Mouse (Mus musculus) hindbrain, embryonic 13.5 days (tissue): Measurements from ENCODE around the gene H2afv. TPM values are rescaled to one million over a fixed set of nuclear protein-coding genes. Genes with fewer than 3 reads are reported as not detected.

Experiments
- ATAC-seq: fragments of 200-750 bp; cut with Nextera tagmentation; 2 replicates; pipeline ENCODE4 v1.8.0; 2017; ENCODE audit warnings: moderate TSS enrichment; ENCODE audit not compliant: low FRiP score
- H3K27ac ChIP-seq: fragments of 300-500 bp; sonication (generic); 2 replicates; pipeline ENCODE4 v1.5.1; 2015; ENCODE audit warnings: inconsistent platforms, mild to moderate bottlenecking, moderate library complexity
- H3K27me3 ChIP-seq: fragments of 300-500 bp; sonication (generic); 2 replicates; pipeline ENCODE4 v1.6.1; 2015; ENCODE audit warnings: mild to moderate bottlenecking, inconsistent platforms
- H3K36me3 ChIP-seq: fragments of 300-500 bp; sonication (generic); 2 replicates; pipeline ENCODE4 v1.6.1; 2015; ENCODE audit warnings: mild to moderate bottlenecking, inconsistent platforms
- H3K4me1 ChIP-seq: fragments of 300-500 bp; sonication (generic); replicated peaks from 2 replicates; pipeline ENCODE4 v1.6.1; 2015; ENCODE audit warnings: inconsistent platforms
- H3K4me2 ChIP-seq: fragments of 300-500 bp; sonication (generic); 2 replicates; pipeline ENCODE4 v1.6.1; 2015; ENCODE audit warnings: inconsistent platforms, mild to moderate bottlenecking, moderate library complexity
- H3K4me3 ChIP-seq: fragments of 300-500 bp; sonication (generic); 2 replicates; pipeline ENCODE4 v1.5.1; 2015; ENCODE audit warnings: mild to moderate bottlenecking, inconsistent platforms
- H3K9ac ChIP-seq: fragments of 300-500 bp; sonication (generic); 2 replicates; pipeline ENCODE4 v1.6.1; 2015; ENCODE audit warnings: mild to moderate bottlenecking, inconsistent platforms
- H3K9me3 ChIP-seq: fragments of 300-500 bp; sonication (generic); 2 replicates; pipeline ENCODE4 v1.6.1; 2016; ENCODE audit warnings: inconsistent platforms
- WGBS: fragments of 180-500 bp; shearing (Covaris S2); methylation state at CpG from one replicate; pipeline ENCODE4 v1.1.7; 2015; 5-methylcytosine and 5-hydroxymethylcytosine counted together
- polyA plus RNA-seq: library from polyadenylated mRNA; unstranded; fragments of >200 nt; fragmentation: Nextera tagmentation; extraction: Ambion mirVana; gene quantifications from 2 replicates; pipeline ENCODE4 v1.2.1, GENCODE M21; 2015

The H2afv gene
- 381 and 387 TPM in 2 replicates for polyA plus RNA-seq

DNA sequence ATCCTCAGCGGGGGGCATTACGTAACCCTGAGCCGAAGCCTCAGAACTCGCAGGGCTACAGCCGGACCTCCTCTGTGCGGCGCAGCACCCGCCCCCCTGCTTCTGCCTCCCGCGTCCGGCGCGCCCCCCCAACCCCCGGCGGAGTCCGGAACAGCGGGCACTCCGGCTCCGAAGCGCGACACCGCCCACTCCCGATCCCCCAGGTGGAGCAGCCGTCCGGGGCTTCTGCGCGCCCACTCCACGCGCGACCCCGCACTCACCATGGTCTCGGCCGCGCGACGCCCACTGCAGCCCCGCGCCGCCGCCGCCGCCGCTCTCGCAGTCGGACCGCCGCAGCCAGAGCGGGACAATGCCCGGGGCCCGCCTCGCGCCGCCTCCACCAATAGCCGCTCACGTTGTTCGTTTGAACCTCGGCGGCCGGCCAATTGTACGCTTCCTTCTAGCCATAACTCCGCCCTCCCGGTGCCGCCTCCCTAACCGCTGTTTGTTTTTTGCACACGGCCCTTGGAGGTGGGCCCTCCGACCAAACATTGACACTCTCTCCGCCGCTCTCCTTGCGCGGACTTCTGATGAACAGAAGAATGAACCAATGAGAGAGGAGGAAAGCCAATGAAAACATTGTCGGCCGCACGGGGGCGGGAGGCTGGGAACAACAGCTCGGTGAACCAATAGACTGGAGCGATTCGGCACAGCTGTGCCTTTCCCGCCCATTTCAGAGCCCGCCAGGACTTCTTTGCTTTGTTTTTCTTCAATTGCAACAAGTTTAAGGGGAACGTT, at the start of gene H2afv:
H2afv (minus strand) TSS at position 367 of the 777 bp plus-strand sequence.
- Histone ChIP-seq H3K36me3 (0 out of 2 replicates have a peak, but pooled peaks cover 3% of the 10 kb centered on the region), H3K9ac (peak within 1 kb of the TSS; percentile 89), H3K4me2 (peak within 1 kb of the TSS; percentile 62), H3K27me3 (no peaks in the 10 kb centered on the region), H3K27ac (peak within 1 kb of the TSS; percentile 97), H3K4me1 (peaks cover 11% of the 10 kb centered on the region), H3K9me3 (no peaks in the 10 kb centered on the region), H3K4me3 (peak within 1 kb of the TSS; percentile 75)
- whole genome bisulfite sequencing, result under 1% methylated on average over 77 of the region's 80 CpGs
- peak; percentile 100 for ATAC-seq

DNA sequence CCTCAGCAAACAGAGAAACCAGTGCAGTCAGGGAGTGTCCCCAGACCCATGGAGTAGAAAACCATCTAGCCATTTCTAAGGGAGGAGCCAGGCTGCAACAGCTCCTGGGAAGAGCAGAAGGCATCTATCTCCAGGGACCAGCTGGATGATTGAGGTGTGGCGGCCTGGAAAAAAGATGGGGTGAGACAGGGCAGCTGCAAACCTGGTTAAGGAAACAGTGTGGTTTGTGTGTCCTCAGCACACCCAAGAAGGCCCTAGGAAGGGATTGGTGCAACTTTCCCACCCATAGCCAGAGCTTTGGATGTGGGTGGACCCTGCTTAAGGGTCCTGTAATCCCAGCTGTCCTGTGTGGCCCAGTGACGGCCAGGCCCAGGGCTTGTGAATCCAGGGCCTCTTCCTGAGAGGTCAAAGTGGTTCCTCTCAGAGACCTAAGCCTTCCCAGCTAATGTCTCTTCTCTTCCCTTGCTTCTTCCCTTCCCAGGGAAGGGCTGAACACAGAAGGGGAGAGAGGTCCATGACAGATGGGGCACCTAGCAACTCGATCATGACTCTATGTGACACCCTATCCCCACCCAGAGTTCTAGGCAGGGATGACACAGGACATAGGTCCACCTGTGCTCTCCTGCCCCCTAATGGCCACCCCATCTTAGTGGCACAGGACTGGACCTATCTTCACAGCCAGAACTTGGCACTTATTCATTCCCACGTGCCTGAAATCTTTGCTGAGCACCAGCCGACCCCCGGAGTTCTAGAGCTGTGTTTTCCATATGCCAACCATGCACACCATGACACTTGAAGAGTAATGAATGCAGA, 45.7 kb upstream of the H2afv start:
- Histone ChIP-seq H3K4me1 (no peaks in the 10 kb centered on the region), H3K9ac (no peak overlapping the region), H3K4me2 (no peak overlapping the region), H3K27ac (0 out of 2 replicates have a peak overlapping the region, but pooled peaks have one; percentile 8), H3K27me3 (no peaks in the 10 kb centered on the region), H3K9me3 (no peaks in the 10 kb centered on the region), H3K4me3 (no peak overlapping the region), H3K36me3 (no peaks in the 10 kb centered on the region)
- 59% methylated on average over 6 of the region's 6 CpGs for WGBS
- ATAC-seq, result no peak

DNA sequence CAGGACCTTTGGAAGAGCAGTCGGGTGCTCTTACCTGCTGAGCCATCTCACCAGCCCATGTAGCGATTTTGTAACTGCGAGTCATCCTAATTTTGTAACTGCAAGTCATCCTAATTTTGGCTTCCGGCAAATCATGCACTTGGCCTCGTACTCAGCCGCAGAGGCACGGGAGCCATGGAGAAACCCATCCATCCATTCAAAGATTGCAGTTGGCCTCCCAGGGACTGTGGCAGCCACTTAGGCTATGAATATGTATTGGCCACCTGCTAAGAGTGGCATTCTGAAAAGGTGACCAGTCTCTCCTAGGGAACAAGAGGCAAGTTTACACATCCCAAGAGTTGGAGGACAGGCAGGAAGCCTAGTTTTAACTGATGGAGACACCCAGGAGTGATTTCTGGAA, 45.0 kb upstream of the H2afv start:
- Histone ChIP-seq H3K36me3 (no peaks in the 10 kb centered on the region), H3K9me3 (no peaks in the 10 kb centered on the region), H3K9ac (no peak overlapping the region), H3K4me1 (no peaks in the 10 kb centered on the region), H3K27me3 (no peaks in the 10 kb centered on the region), H3K4me3 (no peak overlapping the region), H3K27ac (0 out of 2 replicates have a peak overlapping the region, but pooled peaks have one; percentile 8), H3K4me2 (no peak overlapping the region)
- WGBS, result 61% methylated on average over 7 of the region's 7 CpGs
- no peak for ATAC-seq

DNA sequence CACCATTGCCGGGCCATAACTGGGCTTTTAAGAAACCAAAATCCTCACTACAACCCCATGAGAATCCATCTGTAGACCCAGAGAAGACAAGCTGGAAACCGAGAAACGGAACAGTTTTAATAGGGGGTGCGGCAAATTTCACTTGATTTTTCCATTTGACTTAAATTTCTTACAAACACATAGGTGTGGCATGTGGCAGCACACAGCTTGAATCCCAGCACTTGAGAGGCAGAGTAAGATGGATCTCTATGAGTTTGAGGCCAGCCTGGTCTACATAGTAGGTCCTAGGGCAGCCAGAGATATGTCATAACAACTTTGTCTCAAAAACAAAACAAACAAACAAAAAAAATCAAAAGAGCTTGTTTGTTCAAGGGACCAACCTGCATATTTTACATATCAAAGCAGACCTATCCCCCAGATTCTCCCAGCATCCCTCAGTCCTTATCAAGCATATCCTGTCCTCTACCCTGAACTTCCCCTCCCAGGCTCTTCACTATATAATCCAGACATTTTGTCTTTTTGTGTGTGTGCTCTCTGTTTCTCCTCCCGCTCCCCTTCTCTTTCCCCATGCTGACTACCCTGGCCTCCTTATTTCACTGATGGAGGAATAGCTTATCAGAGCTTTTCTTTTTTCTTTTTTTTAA, 43.9 kb upstream of the H2afv start:
- no peaks in the 10 kb centered on the region for H3K4me1 ChIP-seq
- no peak for ATAC-seq
- 96% methylated on average over 5 of the region's 5 CpGs for WGBS

DNA sequence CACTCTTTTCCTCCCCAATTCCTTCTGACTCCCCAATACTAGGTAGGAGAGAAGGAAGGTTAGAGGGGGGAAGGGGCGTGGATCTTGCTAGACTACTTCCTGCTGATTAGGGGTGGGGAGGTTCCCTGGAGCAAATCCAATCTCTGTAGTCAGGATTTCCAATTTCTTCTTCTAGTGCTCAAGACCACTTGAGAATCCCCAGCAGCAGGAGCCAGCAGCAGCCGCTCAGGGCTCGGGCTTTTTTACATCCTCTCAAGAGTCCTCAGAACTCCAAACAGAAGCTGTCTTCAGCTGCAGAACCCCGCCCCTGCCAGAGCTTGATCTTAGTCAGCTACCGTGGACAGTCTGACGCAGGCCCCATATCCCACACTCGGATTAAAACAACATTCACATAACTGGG, 43.3 kb upstream of the H2afv start:
- ATAC-seq, result no peak
- H3K27ac ChIP-seq, result no peak overlapping the region
- no peaks in the 10 kb centered on the region for H3K4me1 ChIP-seq
- no peak overlapping the region for H3K9ac ChIP-seq
- WGBS, result 75% methylated on average over 7 of the region's 7 CpGs
- H3K9me3 ChIP-seq, result no peaks in the 10 kb centered on the region
- no peak overlapping the region for H3K4me3 ChIP-seq
- H3K4me2 ChIP-seq, result no peak overlapping the region
- H3K27me3 ChIP-seq, result no peaks in the 10 kb centered on the region
- H3K36me3 ChIP-seq, result no peaks in the 10 kb centered on the region

More for the DNA sequence above, 43.9 kb upstream of the H2afv start:
- Histone ChIP-seq H3K9me3 (no peaks in the 10 kb centered on the region), H3K27ac (no peak overlapping the region), H3K27me3 (no peaks in the 10 kb centered on the region), H3K9ac (no peak overlapping the region), H3K4me2 (no peak overlapping the region), H3K36me3 (no peaks in the 10 kb centered on the region), H3K4me3 (no peak overlapping the region)

DNA sequence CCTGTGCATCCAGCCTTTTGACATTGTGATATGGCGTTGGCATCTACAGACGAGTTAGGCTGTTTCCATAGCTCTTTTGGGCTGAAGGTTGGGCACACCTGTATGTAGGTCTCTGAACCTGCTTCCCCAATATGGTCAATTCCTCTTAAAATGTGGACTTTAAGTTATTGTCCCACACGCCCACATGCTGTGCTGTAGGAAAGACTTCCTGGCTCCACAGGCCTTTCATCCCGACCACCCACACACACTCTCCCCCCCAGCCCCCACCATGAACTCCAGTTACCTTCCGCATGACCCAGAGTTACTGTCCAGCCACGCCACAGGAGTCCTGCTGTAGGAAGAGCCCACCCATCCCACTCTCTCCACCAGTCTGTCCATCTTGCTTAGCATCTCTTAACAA, 42.7 kb upstream of the H2afv start:
- 73% methylated on average over 6 of the region's 6 CpGs for WGBS
- H3K9me3 ChIP-seq, result no peaks in the 10 kb centered on the region
- no peaks in the 10 kb centered on the region for H3K27me3 ChIP-seq
- no peaks in the 10 kb centered on the region for H3K4me1 ChIP-seq
- no peak overlapping the region for H3K9ac ChIP-seq
- no peak overlapping the region for H3K4me2 ChIP-seq
- ATAC-seq, result no peak
- no peaks in the 10 kb centered on the region for H3K36me3 ChIP-seq
- H3K27ac ChIP-seq, result no peak overlapping the region
- no peak overlapping the region for H3K4me3 ChIP-seq

DNA sequence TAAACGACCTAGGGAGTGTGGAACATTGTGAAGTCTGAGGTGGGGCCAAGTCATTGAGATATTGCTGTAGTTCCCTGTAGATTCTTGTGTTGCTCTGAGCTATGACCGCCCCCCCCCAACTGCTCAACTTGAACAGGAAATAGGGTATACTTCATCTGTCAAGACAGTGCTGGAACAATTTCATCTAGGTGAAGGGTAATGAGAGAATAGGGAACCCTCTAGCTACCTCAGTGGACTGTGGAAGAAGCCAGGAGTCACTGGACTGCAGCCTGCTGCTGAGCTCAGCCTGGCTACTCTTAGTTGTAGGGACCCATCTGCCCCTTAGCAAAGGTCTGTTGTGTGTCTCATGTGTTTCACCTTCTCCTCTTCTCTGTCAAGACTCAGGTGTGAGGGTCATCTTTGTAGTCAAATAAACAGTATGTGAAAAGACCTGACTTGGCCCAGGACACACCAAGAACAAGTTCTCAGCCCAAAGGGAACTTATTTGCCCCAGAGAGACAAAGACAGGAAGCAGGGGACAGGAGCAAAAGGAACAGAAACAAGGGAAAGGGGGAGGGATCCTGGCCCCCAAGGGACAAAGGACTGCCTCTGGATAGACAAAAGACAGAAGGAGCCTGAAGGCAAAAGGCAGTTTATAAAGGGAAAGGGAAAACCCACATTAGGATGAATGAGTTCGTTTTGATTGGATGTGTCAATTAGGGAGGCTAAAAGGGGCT, 40.2 kb upstream of the H2afv start:
- no peaks in the 10 kb centered on the region for H3K36me3 ChIP-seq
- no peak overlapping the region for H3K27ac ChIP-seq
- H3K9me3 ChIP-seq, result no peaks in the 10 kb centered on the region
- H3K9ac ChIP-seq, result no peak overlapping the region
- 63% methylated on average over 3 of the region's 3 CpGs for WGBS
- H3K4me1 ChIP-seq, result no peaks in the 10 kb centered on the region
- H3K4me2 ChIP-seq, result no peak overlapping the region
- ATAC-seq, result no peak
- no peak overlapping the region for H3K4me3 ChIP-seq
- no peaks in the 10 kb centered on the region for H3K27me3 ChIP-seq

DNA sequence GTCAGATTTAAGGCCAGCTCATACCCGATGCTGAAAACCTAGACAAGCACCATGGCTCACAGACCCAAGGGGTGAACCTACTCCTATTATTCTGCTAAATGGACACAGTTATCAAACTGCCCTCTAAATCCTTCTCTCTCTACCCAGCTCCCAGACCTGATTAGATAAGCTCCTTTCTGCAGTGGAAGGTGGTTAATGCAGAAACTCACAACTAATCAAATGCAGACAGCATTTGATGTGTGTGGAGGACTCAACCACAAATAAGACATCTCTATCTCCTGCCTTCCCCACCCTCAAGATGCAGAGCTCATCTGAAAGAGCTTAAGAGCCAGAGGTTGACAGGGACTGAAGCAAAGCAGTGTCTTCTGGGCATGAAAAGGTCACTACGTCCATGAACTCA, 38.9 kb upstream of the H2afv start:
- 90% methylated on average over 2 of the region's 2 CpGs for WGBS
- no peaks in the 10 kb centered on the region for H3K36me3 ChIP-seq

DNA sequence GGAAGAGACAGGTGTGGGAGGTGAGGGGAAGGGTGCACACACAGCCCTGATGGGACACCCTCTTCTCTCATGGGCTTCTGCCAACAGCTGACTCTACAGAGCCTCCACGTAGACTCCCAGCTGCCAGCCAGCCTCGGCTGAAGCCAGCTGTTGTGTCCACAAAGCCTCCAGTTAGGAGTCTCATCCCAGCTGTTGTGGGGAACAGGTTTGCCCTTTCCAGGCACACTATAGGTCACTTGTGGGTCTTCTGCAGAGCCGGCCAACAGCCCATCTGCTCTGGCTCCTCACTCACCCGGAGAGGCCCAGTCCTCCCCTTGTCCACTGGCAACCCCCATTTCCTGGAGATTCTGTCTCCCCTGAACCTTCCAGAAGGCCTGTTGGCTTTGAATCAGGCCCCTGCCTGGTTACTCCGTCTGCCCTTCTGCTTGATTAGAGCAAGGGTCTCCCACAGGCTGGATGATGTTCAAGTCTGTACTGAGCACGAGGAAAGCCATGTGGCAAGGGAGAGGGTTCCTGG, 37.5 kb upstream of the H2afv start:
- H3K27me3 ChIP-seq, result no peaks in the 10 kb centered on the region
- no peak for ATAC-seq
- 68% methylated on average over 6 of the region's 6 CpGs for WGBS

More for the DNA sequence above, 38.9 kb upstream of the H2afv start:
- Histone ChIP-seq H3K27ac (no peak overlapping the region), H3K4me3 (no peak overlapping the region), H3K9me3 (no peaks in the 10 kb centered on the region), H3K27me3 (no peaks in the 10 kb centered on the region), H3K9ac (no peak overlapping the region), H3K4me1 (no peaks in the 10 kb centered on the region), H3K4me2 (no peak overlapping the region)
- no peak for ATAC-seq

DNA sequence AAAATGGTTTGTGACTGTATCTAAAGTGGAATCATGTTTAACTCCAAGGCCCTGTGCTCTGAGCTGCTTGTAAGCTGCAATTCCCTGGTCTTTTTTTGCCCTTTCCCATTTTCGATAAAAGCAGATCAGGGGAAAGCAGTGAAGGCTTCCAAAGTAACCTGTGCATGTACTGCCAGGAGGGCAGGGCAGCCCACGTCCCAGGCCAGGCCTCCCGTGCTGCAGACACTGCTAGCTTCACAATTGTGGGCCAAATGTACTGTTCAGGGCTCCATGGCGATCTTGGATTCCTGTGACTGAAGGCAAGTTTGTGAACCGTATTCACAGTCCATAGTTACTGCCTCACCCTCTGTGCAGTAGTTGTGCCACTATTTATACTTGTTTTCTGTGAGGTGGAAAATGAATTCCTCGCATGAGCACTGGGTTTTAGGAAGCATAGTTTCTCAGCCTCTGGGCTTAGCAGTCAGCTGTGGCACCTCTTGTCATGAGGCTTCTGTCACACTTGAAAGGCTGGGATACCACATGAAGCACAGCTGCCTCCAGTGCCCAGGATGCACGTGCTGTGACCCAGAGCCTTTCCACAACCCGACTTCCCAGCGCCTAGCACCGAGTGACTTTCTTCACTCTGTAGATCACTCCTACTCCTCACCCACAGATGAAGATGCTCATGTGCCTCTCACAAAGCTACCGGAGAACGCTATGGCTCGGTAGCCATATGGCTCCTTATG, 36.6 kb upstream of the H2afv start:
- 84% methylated on average over 13 of the region's 13 CpGs for WGBS
- Histone ChIP-seq H3K4me2 (no peak overlapping the region), H3K36me3 (no peaks in the 10 kb centered on the region), H3K27me3 (no peaks in the 10 kb centered on the region), H3K9ac (no peak overlapping the region; the same call in 1 of the 2 replicates), H3K4me1 (no peaks in the 10 kb centered on the region), H3K4me3 (no peak overlapping the region), H3K9me3 (no peaks in the 10 kb centered on the region), H3K27ac (no peak overlapping the region)
- ATAC-seq, result no peak

More for the DNA sequence above, 37.5 kb upstream of the H2afv start:
- Histone ChIP-seq H3K27ac (no peak overlapping the region), H3K36me3 (no peaks in the 10 kb centered on the region), H3K4me2 (no peak overlapping the region), H3K4me3 (no peak overlapping the region), H3K9ac (no peak overlapping the region), H3K9me3 (no peaks in the 10 kb centered on the region), H3K4me1 (no peaks in the 10 kb centered on the region)

DNA sequence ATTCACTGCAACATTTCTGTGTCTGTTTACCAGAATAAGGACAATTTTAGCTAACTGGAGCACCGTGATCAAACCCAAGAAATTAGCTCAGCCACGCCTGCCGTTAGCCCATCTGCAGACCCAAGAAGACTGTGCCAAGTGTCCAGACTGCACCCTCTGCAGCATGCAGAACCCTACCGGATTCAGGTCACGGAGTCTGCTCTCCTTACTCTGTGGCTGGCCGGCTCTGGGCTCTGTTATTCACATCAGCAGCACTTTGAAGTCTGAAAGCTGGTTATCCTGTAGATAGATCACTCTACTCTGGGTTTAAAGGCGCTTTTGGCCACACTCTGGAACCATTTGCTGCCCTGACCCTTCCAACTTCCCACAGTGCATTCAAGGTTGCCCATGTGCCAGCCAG, 35.9 kb upstream of the H2afv start:
- H3K27ac ChIP-seq, result no peak overlapping the region
- no peak overlapping the region; the same call in 1 of the 2 replicates for H3K9ac ChIP-seq
- 81% methylated on average over 7 of the region's 7 CpGs for WGBS
- no peaks in the 10 kb centered on the region for H3K9me3 ChIP-seq
- no peaks in the 10 kb centered on the region for H3K27me3 ChIP-seq
- no peaks in the 10 kb centered on the region for H3K4me1 ChIP-seq
- H3K36me3 ChIP-seq, result no peaks in the 10 kb centered on the region
- no peak for ATAC-seq
- no peak overlapping the region for H3K4me3 ChIP-seq
- no peak overlapping the region for H3K4me2 ChIP-seq
